Mouse (Mus musculus): ENCODE results near the gene Nfyb.
A peak's percentile ranks its signal among the peaks of the same experiment; 100 is the strongest.

Gene Nfyb

DNA sequence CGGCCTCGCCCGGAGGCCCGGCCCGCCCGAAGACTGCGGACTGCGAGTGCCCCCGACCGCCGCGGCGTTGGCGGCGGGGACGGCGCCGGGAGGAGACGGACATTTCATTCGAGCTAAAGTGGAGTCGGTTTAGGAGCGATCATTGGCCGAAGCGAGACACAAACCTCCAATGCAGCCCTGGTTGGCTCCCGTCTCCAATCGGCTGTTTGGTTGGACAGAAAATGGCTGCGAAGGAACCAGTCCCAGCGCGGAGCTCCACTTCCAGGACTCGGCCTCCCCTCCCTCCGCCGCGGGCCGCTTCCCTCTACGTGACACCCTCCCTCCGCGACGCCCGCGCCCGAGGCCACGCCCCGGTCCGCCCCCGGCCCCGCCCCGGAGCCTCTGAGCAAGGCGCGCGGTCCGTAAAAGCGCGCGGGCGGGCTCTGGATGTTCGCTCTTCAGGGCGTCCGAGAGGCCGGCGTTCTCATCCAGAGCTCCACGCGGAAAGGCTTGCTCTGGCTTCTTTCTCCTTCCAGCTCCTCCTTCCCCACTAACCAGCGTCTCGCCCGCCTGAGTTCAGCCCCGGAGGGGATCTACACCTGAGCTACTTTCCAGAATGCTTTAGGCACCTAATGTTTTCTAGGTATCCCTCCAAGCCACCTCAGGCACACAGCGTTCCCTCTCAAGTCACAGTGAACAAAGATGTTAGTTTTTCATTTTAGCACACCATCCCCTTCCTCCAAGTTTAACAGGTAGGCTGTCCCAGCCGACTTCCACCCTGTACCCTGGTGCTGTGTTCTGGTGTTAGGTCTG is at the start of gene Nfyb:
Nfyb (minus strand) TSS at position 305 of the 792 bp plus-strand sequence.
- DNase-seq (ENCODE audit: low read depth) = peak; percentile 88

DNA sequence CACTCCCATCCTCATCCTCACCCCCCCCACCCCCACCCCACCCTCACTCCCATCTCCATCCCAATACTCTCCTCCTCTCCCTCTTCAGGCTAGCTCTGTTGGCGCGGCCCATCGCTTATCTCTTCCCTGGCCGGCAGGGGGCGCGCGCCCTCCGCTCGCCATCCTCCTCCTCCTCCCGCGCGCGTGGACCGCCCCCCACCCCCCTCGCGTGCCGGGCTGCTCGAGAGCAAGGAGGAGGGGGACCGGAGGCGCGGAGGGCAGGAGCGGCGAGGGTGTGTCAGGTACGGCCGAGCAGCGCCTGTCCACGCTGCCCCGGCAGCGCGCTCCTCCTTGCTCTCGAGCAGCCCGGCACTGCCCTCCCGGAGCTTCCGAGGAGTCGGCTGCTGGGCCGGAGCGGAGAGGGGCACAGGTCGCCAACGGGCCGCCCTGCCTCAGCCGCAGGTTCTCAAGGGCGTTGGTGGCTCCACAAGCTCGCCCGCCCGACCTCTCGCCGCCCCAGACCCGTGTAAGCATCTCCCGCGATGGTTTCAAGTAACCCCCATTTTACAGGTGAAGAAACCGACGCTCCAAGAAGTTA is 48.0 kb upstream of the Nfyb start:
- DNase-seq (ENCODE audit: low read depth) = no peak

DNA sequence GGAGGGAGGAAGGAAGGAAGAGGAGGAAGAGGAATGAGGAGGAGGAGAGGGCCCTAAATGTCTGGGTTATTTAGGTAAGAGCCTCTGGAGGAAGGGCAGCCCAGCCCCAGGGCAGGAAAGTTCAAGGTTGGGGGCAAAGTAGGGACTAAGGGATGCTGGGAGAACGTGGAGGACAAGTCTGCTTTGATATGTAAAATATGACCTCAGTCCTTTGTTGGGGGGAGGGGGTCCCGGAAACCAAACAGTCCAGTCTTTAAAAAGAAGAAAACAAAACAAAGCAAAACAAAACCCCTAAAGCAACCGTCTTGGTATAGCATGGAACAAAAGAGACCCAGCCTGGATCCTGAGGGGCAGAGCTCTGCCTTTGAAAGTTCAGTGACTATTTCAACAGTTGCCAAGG is 45.4 kb upstream of the Nfyb start:
- no peak for DNase-seq (ENCODE audit: low read depth)

DNA sequence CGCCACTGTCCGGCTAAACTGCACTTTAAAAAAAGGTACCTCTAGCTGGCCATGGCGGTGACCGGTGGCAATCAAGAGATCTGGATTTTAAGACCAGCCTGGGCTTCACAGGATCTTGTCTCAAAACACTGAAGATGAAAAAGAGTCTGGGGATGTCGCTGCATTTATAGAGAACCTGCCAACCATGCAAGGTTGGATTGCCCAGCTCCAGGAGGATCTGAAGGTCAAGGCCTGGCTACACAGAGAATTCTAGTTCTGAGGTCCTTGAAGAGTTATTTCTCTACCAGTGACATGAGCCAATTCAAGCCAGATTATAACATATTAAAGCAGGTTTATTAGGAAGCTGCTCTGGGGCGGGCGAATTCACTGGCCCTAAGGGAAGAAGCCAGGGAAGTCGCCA is 44.9 kb upstream of the Nfyb start:
- no peak for DNase-seq (ENCODE audit: low read depth)

DNA sequence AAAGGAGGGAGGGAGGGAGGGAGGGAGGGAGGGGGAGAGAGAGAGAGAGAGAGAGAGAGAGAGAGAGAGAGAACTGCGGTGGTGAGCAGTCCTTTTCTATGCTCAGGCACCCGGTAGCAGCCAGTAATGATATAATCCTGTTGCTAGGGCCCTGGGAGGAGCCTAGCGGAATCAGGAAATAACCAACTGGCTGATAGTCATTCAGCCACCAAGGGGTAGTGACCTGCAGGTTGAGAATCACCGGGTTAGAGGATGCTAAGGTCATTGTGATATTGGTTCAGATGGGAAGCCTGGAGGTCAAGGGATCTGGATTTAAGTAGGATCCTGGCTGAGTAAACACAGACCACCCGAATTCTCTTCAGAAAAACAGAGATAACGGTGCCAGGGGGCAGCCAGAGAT is 44.2 kb upstream of the Nfyb start:
- DNase-seq (ENCODE audit: low read depth) = no peak

DNA sequence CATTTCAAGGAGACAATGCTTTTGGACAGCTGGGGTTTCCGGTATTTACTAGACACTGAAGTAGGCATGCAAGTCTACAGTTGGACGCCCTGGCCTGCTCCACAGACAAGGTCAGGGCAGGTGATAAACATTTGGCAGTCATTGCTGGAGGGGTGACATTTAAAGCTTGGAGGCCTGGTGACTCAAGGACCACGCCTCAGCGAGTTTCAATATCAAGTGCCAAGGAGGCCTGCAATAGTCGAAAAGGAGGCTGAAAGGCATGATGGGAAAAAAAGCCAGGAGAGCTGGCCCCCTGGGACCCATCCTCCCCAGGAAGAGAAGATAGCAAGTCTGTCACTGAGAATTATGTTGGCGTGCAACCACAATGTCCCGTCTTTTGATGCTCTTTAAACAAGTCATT is 43.3 kb upstream of the Nfyb start:
- DNase-seq (ENCODE audit: low read depth) = no peak

DNA sequence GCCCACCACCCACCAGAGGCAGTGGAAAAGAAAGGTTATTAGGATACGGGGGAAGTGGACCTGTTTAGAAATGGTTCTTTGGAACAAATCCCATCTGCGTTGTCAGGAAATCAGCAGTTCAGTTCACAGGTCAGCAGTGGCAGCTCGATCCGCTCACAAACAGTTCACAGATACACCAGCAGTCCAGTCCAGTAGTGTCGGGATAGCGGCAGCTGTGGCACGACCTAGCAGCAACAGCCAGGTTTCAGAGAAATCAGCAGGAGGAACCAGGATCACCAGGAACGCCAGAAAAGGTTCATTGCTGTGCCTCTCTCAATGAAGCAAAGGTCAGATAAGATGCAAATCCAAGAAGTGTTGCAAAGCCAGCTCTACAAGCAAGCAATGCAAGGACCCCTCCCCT is 42.5 kb upstream of the Nfyb start:
- no peak for DNase-seq (ENCODE audit: low read depth)

DNA sequence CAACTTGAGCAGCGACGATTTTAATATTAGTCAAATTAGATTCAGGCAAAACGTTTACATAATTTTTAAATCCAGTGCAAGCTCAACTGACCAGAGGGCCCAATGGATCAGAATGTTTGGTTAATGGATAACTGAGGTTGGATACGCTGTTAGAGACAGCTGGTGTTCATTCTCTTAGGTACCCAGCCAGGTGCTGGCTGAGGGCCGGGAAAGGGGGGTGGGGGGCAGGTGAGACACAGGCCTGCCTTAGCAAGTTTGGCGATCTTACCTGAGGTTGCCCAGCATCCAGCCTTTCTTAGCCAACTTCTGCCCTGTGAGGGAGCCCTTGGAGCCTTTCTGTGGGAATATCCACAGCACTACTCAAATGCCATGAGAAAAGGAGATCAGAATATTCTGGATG is 41.2 kb upstream of the Nfyb start:
- no peak for DNase-seq (ENCODE audit: low read depth)

DNA sequence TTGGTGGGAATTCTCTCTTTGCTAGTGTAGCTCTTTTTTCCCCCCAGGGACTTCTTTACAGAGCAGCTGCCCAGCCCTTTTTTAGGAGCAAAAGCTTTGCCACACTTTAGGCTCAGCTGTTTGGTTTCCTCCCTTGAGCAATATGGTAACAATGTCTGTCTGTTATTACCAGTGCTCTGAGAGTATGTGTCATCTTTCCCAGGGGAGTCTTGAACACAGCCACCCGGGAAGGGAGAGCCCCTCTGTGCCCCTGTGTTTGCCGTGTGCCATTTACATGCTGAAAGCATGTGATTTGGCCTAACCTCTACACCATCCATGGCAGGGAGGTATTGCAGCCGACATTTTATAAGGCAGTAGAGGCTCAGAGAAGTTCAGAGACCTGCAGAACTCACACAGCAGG is 40.5 kb upstream of the Nfyb start:
- no peak for DNase-seq (ENCODE audit: low read depth)

DNA sequence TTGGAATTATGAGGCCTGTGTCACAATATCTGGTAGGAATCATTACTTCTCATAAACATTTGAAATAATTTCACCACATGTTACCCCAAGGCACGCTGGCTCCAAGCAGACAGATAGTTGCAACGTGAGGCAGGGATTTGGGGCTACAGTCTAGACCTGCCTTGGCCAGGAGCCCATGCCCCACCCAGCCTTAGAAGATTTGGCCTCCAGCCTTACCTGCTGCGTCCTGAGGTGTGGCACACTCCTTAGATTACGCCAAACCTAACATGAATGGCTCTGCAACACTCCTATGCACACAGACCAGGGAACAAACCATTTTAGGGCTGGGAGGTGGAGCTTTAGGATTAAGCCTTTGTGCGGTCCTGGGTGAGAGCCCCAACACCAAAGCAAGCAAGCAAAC is 36.1 kb upstream of the Nfyb start:
- DNase-seq (ENCODE audit: low read depth) = no peak

DNA sequence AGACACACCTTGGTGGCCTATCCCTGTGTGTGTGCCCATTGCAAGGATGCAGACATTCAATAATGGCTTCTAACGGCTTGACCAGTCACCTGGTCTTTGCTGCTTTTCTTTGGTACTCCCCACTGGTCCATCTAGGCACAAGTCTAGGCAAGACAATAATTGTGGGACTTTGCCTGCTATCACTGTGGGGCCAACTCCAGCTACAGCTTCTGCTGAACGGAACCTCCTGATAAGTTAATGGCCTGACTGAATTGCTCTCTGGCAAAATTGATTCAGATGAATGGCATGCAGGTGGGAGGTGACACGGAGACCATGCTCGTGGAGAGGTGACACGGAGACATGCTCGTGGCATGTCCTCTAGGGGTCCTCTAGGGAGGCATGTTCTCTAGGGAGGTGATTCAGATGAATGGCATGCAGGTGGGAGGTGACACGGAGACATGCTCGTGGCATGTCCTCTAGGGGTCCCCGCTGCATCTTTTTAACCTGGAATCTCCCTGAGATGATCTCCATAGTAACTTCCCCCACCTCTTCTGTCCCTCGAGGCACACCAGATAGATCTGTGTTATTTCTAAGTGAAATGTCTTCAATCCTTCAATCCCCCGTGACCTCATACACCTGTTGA is 34.5 kb upstream of the Nfyb start:
- DNase-seq (ENCODE audit: low read depth) = no peak

DNA sequence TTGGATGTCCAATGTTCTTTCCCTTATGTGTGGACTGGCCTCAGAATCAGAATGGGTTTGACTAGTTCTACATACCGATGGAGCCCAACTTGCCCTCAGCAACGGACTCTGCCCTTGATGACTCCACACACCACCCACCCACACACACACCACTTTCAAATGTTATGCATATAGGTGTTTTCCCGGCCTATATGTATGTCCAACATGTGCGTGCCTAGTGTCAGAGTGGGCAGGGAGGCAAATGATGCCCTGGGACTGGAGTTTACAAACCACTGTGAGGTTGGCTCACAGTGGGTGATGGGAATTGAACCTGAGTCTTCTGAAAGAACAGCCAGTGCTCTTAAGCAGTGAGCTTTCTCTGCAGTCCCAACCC is 33.2 kb upstream of the Nfyb start:
- no peak for DNase-seq (ENCODE audit: low read depth)

DNA sequence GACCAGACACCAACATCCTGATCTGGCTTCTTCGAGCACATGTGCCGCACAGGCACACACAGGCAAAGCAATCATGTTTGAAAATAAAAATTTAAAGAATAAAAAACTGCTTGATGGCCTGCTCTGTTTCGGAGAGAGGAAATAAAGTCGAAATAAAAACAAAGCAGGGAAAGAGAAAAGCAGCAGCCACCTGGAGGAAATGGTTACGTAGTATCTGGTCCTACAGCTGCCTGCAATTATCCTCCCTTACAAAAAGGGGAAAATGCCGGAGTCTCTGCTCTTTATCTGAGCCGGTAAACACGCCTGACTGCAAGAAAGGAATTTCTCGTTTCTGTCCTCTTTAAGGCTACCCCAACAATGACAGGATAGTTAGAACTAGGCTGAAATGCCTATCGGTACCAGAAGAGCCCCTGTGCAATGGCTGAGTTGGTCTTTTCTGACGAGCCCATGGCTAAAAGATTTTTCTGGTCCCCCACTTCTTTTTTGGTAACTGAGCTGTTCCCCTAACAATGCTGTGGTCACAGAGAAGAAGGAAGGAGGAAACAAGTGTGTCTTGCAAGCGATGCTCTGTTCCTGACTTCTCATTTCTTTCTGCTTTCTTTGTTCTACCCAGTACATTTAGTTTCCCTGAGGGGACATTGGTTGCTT is 32.7 kb upstream of the Nfyb start:
- DNase-seq (ENCODE audit: low read depth) = no peak

DNA sequence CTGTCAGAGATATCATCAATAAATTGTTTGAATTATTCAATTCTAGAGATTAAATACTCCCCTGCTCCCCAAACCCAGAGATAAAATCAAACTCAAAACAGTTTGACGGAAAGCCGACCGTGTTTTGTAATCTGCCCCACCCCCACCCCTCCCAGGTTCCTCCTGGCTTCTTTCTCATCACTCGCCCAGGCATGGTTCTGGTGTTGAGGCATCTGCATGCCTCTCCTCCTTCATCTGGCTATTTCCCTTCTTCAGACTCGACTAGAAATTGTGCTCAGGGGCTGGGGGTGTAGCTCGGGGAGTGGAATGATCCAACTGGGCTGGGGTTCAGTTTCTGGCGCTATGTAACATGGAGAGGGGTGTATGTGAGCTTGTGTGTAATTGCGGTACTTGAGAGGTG is 31.8 kb upstream of the Nfyb start:
- DNase-seq (ENCODE audit: low read depth) = no peak

DNA sequence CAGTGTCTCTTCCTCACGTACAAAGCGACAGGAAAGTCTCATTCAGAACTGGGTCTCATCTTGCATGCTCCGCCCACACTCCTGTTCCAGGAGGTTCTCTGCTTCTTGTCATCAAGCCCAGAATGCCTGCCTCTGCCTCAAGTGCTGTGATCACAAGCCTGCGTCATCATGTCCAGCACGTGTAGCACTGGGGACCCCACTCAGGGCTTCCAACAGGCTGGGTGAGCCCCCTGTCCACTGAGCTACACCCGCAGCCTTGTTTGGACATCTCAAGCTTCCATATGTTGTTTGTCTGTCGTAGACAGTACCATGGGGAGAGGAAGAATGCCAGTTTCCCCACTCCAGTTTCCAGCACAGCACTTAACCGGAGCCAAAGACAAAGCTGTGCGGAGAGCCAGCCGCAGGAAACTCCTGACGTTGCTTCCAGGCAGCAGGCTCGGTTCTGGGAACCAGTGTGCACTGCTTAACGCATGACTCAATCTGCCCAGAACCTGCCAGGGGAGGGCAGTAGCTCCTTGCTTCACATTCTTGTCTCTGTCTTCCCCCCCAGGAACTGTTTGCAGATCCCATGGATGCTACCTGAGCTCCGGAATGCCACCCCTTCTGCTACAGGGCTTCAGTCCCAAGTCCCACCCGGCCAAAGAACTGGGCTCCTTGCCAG is 31.3 kb upstream of the Nfyb start:
- no peak for DNase-seq (ENCODE audit: low read depth)

DNA sequence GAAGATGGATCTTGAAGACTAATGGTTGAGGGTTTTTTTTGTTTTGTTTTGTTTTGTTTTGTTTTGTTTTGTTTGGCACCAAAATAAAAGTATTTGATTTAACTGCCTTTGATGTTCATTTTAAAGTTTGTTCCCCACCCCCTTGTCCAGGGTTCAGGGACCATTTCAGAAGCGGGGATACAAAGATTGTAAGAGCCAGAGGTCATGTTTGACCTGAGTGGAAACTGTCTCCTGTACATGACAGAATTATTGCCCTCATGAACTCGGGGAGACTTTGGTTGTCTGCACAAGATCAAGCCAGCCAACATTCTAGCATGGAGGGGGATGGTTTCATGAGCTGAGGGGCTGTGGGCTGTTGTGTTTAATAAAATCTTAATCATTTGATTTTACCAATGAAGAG is 28.4 kb upstream of the Nfyb start:
- DNase-seq (ENCODE audit: low read depth) = no peak

DNA sequence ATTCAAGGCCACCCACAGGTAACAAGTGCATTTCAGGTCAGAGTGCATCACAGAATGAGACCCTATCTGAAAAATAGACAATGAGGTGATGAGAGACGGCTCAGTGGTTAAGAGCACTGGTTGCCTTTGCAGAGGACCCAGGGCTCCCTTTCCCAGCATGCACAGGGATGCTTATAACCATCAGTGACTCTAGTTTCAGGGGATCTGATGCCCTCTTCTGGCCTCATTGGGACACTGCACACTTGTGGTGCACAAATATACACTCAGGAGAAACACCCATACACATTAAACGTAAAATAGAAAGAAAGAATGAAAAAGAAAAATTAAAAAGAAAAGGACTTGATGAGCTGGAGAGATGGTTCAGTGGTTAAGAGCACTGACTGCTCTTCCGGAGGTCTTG is 27.8 kb upstream of the Nfyb start:
- DNase-seq (ENCODE audit: low read depth) = no peak

DNA sequence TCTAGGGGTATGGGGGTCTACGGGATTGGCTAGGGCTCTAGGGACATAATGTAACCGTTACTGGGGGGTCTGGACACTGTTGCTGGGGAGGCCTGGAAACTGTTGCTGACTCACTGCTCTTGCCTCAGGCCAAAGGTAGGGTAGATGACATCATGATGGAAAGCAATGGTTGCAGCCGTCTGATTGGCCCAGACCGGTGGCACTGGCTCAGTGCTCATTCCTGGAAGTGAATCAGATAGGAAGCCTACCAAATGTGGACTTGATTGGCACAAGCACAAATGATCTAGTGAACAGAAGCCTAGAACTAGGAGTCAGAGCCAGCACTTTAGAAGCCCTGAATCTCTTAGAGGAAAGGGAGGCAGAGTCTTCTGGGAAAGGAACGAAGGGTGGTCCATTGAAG is 26.6 kb upstream of the Nfyb start:
- no peak for DNase-seq (ENCODE audit: low read depth)

DNA sequence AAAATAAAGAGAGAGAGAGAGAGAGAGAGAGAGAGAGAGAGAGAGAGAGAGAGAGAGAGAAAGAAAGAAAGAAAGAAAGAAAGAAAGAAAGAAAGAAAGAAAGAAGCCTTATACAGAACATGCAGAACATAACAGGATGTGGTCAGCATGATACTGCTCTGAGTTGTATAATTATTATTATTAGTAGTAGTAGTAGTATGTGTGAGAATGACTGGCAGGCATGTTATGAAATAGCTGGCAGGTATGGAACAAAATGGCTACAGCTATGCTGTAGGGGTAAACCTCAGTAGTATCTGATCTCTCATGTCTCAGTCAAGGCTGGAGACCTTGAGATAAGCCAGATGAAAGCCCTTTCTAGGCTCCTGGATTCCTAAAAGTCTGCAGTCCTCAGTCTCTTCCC is 25.2 kb upstream of the Nfyb start:
- DNase-seq (ENCODE audit: low read depth) = no peak

DNA sequence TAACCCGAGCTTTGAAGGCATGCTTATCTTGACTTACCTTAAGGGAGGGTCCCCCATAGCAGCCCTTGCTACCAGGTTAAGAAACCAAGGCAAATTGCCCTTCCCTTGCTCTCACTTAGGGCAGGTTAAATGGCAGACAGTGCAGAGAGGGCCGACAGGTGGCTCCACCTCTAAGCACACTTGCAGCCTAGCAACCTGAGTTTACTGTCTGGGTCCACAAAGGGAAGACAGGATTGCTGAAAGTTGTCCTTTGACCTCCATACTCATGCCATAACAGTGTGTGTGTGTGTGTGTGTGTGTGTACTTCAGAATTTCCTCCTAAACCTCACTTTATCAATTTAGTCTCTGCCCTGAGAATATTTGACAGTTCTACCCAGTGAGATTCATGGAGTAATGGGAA is 18.5 kb upstream of the Nfyb start:
- DNase-seq (ENCODE audit: low read depth) = no peak

DNA sequence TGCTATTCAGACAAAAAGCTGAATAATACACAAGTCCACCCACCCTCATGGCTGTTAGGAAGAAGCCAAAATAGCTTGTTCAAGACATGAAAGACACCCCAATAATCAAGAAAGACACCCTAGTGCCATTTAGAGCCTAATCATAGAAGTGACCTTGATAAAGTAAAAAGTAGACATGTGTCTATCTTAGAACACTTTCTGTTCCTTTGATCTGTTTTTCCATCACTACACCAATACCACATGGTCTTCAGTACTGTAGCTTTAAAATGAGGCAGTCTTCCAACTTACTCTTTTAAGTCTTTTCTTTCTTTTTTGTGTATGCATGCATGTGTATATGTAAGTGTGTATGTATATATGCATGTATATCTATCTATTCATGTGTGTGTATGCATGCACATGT is 16.9 kb upstream of the Nfyb start:
- DNase-seq (ENCODE audit: low read depth) = no peak

DNA sequence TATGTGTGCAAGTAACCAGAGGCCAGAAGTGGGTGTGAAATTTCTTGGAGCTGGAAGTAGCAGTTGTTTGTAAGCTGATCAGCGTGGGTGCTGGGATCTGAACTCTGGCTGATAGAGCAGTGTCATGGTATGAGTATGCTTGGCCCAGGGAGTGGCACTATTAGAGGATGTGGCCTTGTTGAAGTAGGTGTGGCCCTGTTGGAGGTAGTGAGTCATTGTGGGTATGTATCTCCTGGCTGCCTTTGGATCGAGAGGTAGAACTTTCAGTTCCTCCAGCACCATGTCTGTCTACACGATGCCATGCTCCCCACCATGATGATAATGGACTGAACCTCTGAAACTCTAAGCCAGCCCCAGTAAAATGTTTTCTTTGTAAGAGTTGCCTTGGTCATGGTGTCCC is 16.4 kb upstream of the Nfyb start:
- DNase-seq (ENCODE audit: low read depth) = no peak

DNA sequence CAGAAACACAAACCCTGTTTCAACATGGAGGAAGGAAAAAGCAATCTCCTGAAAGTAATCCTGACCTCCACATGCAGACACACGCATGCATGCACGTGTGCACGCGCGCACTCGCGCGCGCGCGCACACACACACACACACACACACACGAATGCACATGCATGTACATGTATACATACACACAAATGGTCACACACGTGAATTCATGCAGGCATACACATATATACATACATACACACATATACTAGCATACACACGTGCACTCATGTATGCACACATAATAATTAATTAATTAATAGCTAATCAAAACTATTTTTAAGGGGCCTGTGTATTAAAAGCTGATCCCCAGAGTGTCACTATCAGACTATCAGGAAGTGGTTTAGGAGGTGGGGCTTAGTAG is 15.9 kb upstream of the Nfyb start:
- DNase-seq (ENCODE audit: low read depth) = no peak
